Mouse (Mus musculus) activated CD4-positive, CD25-positive, alpha-beta regulatory T cell, adult 9 weeks (primary cell): ENCODE data around the gene Gm14393. TPM values are rescaled to one million over a fixed set of nuclear protein-coding genes. Genes with fewer than 3 reads are reported as not detected.

ENCODE experiments used
- polyA plus RNA-seq: library from polyadenylated mRNA; unstranded; fragments of 100-300 nt; shearing (Covaris generic); gene quantifications from one replicate; pipeline ENCODE4 v1.2.1, GENCODE M21; 2017

Gene Gm14393
- not detected for polyA plus RNA-seq

GRCm38 (mm10) chr2:175067681-175068261 is at the start of gene Gm14393:
Gene Gm14393 (minus strand): TSS chr2:175067781.

Other genes with a start within 250 kb of the Gm14393 start
- gene Gm14444, start 57.5 kb downstream of the Gm14393 start, polyA plus RNA-seq: not detected
- 3.5 TPM for gene Gm14399, start 74.2 kb upstream of the Gm14393 start, polyA plus RNA-seq
- gene Gm14443, start 108.1 kb upstream of the Gm14393 start, polyA plus RNA-seq: 0.07 TPM
- 9.5 TPM for gene Gm14391, start 139.1 kb upstream of the Gm14393 start, polyA plus RNA-seq
- 5.8 TPM for gene Gm14440, start 207.3 kb upstream of the Gm14393 start, polyA plus RNA-seq